Mouse (Mus musculus): Measurements from ENCODE around the gene Brd1.

- TF ChIP-seq CTCF (IDR thresholded peaks at IDR 0.05; ENCODE audit: borderline replicate concordance, extremely low read depth, insufficient read depth, insufficient read length) (no peak), POLR2A (IDR thresholded peaks at IDR 0.05; ENCODE audit: borderline replicate concordance, extremely low read depth, insufficient read depth, insufficient read length, poor library complexity, severe bottlenecking) (no peak)
Measured at GRCm38 (mm10) chr15:88696055-88696454, 38.0 kb downstream of the Brd1 start.

Measured in brain, embryonic 14.5 days (tissue).